Mouse (Mus musculus): Measurements from ENCODE around the gene Nploc4. TPM values are rescaled to one million over a fixed set of nuclear protein-coding genes. Genes with fewer than 3 reads are reported as not detected.
"Not testable (repeated sequence)": the region's sequence is repeated elsewhere in the genome, so short reads cannot be mapped to it uniquely, and the experiment has no call there.

Gene Nploc4
- polyA plus RNA-seq, 1 experiment from 2014 or later: 56.8 TPM

DNA sequence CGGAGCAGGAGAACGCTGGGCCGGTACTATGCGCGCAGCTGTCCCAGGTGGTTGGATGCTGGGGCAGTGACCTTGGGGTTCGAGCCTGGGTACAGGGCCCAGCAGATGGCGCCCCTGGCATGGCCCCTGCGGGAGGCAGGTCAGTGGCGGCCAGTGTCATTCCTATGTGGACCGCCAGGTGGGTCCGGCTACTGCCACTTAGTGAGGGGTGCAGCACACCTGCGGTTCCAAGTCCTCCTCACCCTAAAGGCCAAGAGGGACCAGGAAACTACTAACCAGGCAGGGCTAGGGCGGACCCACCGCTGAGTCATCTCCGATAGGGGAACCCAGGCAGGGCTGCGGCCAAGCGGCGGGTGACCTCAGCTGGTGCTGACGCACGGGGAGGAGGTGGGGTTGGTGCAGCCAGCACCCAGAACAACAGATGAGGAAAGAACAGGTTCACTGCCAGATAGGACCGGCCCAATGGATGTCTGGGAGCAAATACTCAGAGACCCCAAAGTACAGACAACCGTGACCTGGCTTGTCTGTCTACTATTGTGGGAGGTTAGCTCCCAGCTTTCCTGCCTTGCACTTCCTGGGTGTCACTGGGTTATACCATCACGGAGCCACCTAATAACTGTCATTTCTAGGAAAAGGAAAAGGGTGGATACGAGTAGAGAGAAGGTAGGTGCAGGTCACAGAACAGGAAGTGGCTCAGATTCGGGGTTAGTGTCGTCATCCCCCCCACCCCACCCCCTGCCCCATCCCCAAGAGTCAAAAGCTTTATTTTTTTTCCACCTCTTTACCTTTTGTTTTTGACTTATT is 83.8 kb downstream of the Nploc4 start:
- peak overlapping the region; percentile 75 for H3K27ac ChIP-seq
- H3K9me3 ChIP-seq (replicated peaks): no peaks in the 10 kb centered on the region
- no peaks in the 10 kb centered on the region for H3K36me3 ChIP-seq
- no peaks in the 10 kb centered on the region for H3K27me3 ChIP-seq (ENCODE audit: low read depth, poor library complexity, severe bottlenecking)
- peaks cover 70% of the 10 kb centered on the region for H3K4me1 ChIP-seq
- H3K4me3 ChIP-seq: peak overlapping the region; percentile 18
- peak; percentile 78 for DNase-seq (ENCODE audit: low spot score)
- 25% methylated on average over 26 of the region's 26 CpGs for WGBS

DNA sequence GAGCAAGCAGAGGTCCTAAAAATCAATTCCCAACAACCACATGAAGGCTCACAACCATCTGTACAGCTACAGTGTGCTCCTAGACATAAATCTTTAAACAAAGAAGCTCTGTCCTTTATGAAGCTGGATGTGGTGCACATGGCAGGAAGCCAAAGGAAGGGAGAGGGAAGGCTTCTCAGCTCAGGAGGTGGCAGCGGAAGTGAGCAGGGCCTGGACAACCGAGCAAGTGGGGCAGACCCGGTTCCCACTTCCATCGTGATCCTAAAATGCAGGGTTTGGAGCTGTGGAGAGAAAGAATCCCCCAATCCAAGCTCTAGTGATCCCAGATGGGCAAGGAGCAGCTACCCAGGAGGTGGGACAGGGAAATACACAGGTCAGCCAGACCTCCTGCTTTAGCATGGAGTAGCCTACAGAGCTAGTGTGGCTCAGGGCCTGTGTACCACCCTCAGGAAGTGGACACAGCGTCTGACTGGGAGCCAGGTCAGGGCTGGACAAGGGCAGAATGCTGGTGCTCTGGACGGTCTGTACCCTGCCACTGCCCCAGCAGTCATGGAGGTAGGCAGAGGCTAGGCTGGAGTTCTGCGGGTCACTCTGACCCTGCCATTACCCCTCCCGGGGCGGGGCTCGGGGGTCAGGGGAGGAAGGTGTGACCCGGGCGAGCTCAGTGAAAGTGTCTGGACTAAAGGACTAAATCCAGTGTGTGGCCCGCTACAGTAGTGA is 84.8 kb downstream of the Nploc4 start:
- no peak for DNase-seq (ENCODE audit: low spot score)
- no peak overlapping the region for H3K4me3 ChIP-seq
- WGBS: 71% methylated on average over 13 of the region's 13 CpGs

DNA sequence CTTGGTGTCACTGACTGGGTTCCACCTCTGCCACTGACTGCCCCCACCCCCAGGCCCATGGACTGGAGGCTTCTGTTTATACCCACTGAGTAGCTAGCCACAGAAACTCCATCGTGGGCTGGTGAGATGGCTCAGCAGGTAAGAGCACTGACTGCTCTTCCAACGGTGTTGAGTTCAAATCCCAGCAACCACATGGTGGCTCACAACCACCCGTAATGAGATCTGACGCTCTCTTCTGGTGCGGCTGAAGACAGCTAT is 85.5 kb downstream of the Nploc4 start:
- not testable (repeated sequence) for H3K27me3 ChIP-seq (ENCODE audit: low read depth, poor library complexity, severe bottlenecking); H3K4me3 ChIP-seq; H3K9me3 ChIP-seq (replicated peaks); DNase-seq (ENCODE audit: low spot score); H3K36me3 ChIP-seq
- H3K27ac ChIP-seq: peak overlapping the region; percentile 100; the same call in 1 of the 2 replicates
- 97% methylated on average over 5 of the region's 5 CpGs for WGBS
- H3K4me1 ChIP-seq: peaks cover 53% of the 10 kb centered on the region

More for the DNA sequence above, 84.8 kb downstream of the Nploc4 start:
- Histone ChIP-seq H3K36me3 (peaks cover 4% of the 10 kb centered on the region), H3K4me1 (peaks cover 61% of the 10 kb centered on the region), H3K27me3 (ENCODE audit: low read depth, poor library complexity, severe bottlenecking) (no peaks in the 10 kb centered on the region), H3K27ac (peak overlapping the region; percentile 75), H3K9me3 (replicated peaks) (no peaks in the 10 kb centered on the region)

DNA sequence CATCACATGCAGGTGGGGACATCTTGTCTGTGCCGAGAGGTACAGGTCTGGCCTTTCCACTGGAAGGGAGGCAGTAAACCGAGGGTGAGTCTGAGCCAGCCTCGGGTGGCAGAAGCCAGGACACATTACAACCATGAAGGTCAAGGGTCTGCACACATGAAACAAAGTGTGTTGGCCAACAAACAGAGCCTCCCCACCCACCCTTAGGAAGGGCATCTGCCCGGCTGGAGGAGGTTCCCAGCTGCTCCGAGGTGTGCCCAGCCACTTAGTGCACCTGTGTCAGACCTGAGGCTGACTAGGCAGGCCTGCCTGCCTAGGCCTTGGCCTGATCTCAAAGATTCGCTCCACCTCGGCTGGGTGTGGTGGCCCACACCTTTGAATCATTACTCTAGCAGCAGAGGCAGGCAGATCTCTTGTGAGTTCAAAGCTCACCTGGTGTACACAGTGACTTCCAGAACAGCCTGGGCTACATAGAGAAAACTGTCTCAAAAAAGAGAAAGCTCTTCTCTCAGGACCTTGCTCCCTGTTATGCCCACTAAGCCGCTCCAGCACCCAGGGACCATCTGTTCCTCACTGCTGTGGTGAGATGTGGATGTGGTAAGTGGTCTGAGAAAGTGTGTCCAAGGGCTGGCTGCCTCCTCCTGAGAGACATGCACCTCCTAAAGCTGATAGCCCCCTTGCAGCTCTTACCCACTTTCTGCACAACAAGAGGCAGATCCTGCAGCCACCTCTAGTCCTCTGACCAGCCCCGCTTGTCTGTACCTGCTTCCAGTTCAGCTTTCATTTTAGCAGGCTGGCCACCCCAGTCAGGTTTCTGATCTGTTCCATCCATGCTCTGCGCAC is 86.0 kb downstream of the Nploc4 start:
- peaks cover 13% of the 10 kb centered on the region for H3K36me3 ChIP-seq
- peaks cover 54% of the 10 kb centered on the region for H3K4me1 ChIP-seq

DNA sequence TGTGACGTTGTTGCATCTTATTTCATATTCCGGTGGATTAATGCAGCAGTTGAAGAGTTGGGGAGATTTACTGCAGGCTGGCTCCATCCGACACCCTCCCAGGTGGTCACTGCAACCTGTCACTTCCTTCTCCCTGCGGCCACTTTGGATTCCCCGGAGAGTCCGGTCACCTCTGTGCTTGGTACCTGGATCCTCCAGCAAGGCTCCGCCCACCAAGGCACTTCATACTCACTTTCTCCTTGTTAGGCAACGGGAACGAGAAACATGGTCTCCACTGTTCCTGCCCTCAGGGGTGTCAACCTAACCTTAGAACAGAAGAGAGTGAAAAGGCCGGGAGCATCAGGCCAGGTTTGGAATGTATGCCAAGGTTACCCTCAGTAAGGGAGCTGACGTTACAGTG is 86.8 kb downstream of the Nploc4 start:
- H3K9me3 ChIP-seq (replicated peaks): no peaks in the 10 kb centered on the region
- DNase-seq (ENCODE audit: low spot score): peak; percentile 56
- H3K27me3 ChIP-seq (ENCODE audit: low read depth, poor library complexity, severe bottlenecking): no peaks in the 10 kb centered on the region
- whole genome bisulfite sequencing: 13% methylated on average over 11 of the region's 11 CpGs
- H3K4me3 ChIP-seq: peak overlapping the region; percentile 99
- H3K27ac ChIP-seq: peak overlapping the region; percentile 100
- H3K36me3 ChIP-seq: peaks cover 16% of the 10 kb centered on the region
- peaks cover 56% of the 10 kb centered on the region for H3K4me1 ChIP-seq

More for the DNA sequence above, 86.0 kb downstream of the Nploc4 start:
- no peaks in the 10 kb centered on the region for H3K27me3 ChIP-seq (ENCODE audit: low read depth, poor library complexity, severe bottlenecking)
- DNase-seq (ENCODE audit: low spot score): no peak
- peak overlapping the region; percentile 100 for H3K27ac ChIP-seq
- WGBS: 85% methylated on average over 10 of the region's 10 CpGs
- no peaks in the 10 kb centered on the region for H3K9me3 ChIP-seq (replicated peaks)
- peak overlapping the region; percentile 99; the same call in 1 of the 2 replicates for H3K4me3 ChIP-seq

DNA sequence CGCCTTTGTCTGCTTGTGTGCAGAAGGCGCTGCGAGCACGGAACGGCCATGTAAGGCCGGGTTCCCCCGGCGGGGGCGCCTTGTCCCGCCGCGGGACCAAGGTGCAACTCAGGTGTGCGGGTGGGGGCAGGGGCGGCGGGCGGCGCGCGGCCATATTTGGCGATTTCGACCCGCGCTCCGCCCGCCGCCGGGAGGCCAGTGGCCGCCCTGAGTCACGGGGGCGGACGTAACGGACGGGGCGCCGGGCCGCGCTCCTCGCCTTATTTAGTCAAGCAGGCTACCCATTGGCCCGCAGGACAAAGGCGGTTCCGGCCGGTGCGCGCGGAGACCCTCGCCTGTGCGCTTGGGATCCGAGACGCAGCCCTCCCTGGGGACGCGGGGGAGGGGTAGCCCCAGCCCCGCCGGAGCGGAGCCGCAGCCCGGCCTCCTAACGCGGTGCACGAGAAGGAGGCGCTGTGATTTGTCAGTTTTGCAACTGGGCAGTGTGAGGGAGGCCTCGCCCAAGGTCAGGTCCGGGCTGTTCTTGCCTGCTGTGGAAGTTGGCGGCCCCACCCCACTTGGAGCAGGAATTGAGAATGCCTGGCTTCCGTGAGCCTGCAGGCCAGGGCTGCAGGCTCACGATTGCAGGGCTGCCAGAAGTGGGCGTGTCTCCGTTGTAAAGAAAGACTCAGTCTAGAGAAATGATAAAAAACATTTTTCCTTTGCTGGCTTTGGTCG is 87.4 kb downstream of the Nploc4 start:
- Histone ChIP-seq H3K27ac (peak overlapping the region; percentile 100), H3K4me1 (peaks cover 53% of the 10 kb centered on the region), H3K9me3 (replicated peaks) (no peaks in the 10 kb centered on the region), H3K4me3 (peak overlapping the region; percentile 99), H3K27me3 (ENCODE audit: low read depth, poor library complexity, severe bottlenecking) (no peaks in the 10 kb centered on the region), H3K36me3 (peaks cover 20% of the 10 kb centered on the region)
- peak; percentile 96 for DNase-seq (ENCODE audit: low spot score)
- 2% methylated on average over 68 of the region's 68 CpGs for WGBS

DNA sequence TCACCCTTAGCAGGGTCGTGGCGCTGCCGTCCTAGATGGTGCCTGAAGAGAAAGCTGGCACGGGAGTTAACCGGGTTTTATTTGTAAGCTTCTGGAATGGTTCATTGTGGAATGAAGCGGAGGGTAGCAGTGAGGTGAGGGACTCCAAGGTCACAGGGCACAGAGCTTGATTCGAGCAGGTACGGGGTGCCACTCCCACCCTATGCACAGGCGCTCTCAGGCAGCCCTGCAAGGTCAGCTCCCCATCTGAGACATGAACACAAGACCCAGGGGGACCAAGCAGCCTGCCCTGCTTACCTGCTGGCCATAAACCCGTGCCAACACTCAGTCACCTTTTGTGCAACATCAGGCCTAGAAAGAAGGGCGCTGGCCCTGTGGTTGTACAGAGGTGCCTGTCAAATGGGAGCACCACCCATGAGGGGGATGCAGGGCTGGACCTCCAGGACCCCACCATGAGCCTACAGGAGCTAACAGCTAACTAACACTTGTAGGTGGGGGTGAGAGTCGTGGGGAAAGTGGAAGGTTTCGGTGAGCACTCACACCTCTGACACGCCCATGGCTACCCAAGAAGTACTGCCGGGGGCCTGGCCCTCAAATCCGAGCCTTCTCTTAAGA is 88.0 kb downstream of the Nploc4 start:
- 4% methylated on average over 16 of the region's 16 CpGs for WGBS
- H3K27ac ChIP-seq: peak overlapping the region; percentile 100
- peak; percentile 79 for DNase-seq (ENCODE audit: low spot score)

DNA sequence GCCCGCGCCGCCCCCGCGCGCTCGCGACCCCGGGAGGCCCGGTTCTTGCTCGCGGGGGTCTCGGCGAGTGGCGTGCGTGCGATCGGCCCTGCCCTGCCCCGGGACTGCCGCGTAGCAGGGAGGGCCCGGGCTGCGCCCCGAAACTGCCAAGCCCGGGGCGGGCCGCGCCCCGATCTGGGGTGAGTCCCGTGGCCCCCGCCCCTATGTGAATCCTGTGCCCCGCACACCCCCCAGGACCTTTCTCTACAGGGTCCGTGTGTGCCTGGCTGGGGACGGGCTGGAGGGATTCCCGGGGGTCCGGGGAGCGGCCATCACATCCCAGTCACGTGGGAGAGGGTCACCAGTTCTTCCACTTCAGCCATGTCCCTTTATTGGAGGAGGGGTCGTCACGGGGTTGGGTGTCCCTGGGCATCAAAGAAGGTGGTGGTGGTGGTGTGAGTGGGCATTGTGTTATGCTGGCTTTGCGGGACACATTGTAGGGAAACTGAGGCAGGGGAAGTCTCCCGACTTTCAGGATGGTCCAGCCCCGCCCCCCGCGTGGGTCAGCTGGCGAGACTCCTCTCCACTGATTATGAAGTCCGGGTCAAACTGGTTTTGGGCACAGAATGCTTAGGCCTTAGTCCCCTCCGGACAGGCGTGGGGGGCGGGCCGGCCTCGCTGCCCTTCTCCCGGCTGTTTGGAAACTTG is 88.7 kb downstream of the Nploc4 start:
- H3K9me3 ChIP-seq (replicated peaks): no peaks in the 10 kb centered on the region
- no peaks in the 10 kb centered on the region for H3K27me3 ChIP-seq (ENCODE audit: low read depth, poor library complexity, severe bottlenecking)
- H3K27ac ChIP-seq: peak overlapping the region; percentile 100
- peaks cover 23% of the 10 kb centered on the region for H3K36me3 ChIP-seq
- WGBS: 7% methylated on average over 53 of the region's 53 CpGs
- peak overlapping the region; percentile 99 for H3K4me3 ChIP-seq
- peaks cover 52% of the 10 kb centered on the region for H3K4me1 ChIP-seq
- DNase-seq (ENCODE audit: low spot score): peak; percentile 86

More for the DNA sequence above, 88.0 kb downstream of the Nploc4 start:
- H3K4me1 ChIP-seq: peaks cover 53% of the 10 kb centered on the region
- no peaks in the 10 kb centered on the region for H3K9me3 ChIP-seq (replicated peaks)
- H3K4me3 ChIP-seq: peak overlapping the region; percentile 99
- peaks cover 23% of the 10 kb centered on the region for H3K36me3 ChIP-seq
- no peaks in the 10 kb centered on the region for H3K27me3 ChIP-seq (ENCODE audit: low read depth, poor library complexity, severe bottlenecking)

DNA sequence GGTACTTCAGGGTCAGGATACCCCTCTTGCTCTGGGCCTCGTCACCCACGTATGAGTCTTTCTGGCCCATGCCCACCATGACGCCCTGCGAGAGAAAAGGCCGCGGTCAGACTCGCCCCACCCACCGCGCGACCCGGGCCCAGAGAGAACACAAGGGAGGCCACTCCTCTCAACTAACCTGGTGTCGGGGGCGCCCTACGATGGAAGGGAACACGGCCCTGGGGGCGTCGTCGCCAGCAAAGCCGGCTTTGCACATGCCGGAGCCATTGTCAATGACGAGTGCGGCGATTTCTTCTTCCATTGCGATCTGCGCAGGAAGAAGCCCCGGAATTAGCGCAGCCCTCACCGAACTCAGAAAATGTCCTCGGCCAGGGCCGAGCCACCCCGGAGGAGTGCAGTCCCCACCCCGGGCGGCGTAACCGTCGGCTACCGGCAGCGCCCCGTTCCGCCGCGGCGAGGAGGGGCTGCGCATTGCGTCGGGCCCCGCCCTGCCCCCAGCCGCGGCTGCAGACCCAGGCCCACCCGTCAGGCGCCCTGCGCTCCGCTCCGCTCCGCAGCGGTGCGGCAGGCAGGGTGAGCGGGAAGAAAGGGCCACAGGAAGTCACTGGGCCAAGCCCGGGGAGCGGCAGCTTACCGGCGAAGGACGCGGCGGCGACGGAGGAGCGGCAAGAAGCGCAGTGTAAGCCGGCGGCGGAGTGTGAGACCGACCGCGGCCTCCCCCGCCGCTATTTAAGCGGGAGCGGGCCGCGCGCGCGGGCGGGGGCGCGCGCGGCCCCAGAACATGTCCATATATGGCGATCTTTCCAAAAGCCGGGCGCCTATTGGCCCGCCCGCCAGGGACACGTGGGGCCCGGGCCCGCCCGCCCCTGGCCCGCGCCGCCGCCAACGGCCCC is 89.5 kb downstream of the Nploc4 start, which contains the start of gene Actg1:
Actg1 (minus strand) TSS at position 752 of the 893 bp plus-strand sequence.
- DNase-seq (ENCODE audit: low spot score): peak; percentile 64
- peak within 1 kb of the TSS; percentile 99 for H3K4me3 ChIP-seq
- WGBS: 6% methylated on average over 99 of the region's 103 CpGs
- H3K27ac ChIP-seq: peak within 1 kb of the TSS; percentile 100
- peaks cover 23% of the 10 kb centered on the region for H3K36me3 ChIP-seq
- H3K9me3 ChIP-seq (replicated peaks): no peaks in the 10 kb centered on the region
- H3K4me1 ChIP-seq: peaks cover 44% of the 10 kb centered on the region
- no peaks in the 10 kb centered on the region for H3K27me3 ChIP-seq (ENCODE audit: low read depth, poor library complexity, severe bottlenecking)

DNA sequence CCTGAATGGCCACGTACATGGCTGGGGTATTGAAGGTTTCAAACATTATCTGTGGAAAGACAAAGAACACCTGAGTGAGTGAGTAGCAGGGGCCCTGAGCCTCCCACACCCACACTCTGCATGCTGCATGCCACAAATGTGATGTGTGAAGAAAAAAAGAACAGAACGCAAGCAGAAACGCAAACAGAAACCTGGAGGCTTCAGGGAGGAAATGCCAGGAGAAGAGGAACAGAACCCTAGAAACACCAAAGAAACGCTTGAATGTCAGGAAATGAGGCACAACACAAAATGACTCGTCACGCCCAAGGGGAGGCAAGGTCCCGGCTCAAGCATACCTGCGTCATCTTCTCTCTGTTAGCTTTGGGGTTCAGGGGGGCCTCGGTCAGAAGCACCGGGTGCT is 90.2 kb downstream of the Nploc4 start:
- DNase-seq (ENCODE audit: low spot score): no peak
- Histone ChIP-seq H3K27me3 (ENCODE audit: low read depth, poor library complexity, severe bottlenecking) (no peaks in the 10 kb centered on the region), H3K4me3 (peak overlapping the region; percentile 99), H3K36me3 (peaks cover 23% of the 10 kb centered on the region), H3K4me1 (peaks cover 38% of the 10 kb centered on the region), H3K9me3 (replicated peaks) (no peaks in the 10 kb centered on the region), H3K27ac (peak overlapping the region; percentile 100)
- 15% methylated on average over 10 of the region's 10 CpGs for WGBS
